Mouse (Mus musculus) midbrain, postnatal 0 days (tissue): Measurements from ENCODE around the gene Hist1h1t. TPM values are rescaled to one million over a fixed set of nuclear protein-coding genes. Genes with fewer than 3 reads are reported as not detected.
"Not testable (repeated sequence)": the region's sequence is repeated elsewhere in the genome, so short reads cannot be mapped to it uniquely, and the experiment has no call there.

Source experiments
- ATAC-seq: fragments of 200-750 bp; cut with Nextera tagmentation; 2 replicates; pipeline ENCODE4 v1.8.0; 2017; ENCODE audit warnings: moderate number of reproducible peaks, mild to moderate bottlenecking, moderate TSS enrichment, moderate library complexity; ENCODE audit not compliant: low FRiP score
- DNase-seq: peaks from one replicate; pipeline ENCODE4 v3.0.0-alpha.2; 2015; ENCODE audit warnings: low spot score
- H3K27ac ChIP-seq: fragments of 300-500 bp; sonication (generic); 2 replicates; pipeline ENCODE4 v1.5.1; 2014; ENCODE audit warnings: low read depth, mild to moderate bottlenecking, low read length, mixed read lengths
- H3K27me3 ChIP-seq: fragments of 300-500 bp; sonication (generic); 2 replicates; pipeline ENCODE4 v1.6.1; 2014; ENCODE audit warnings: low read length, control low read depth, mixed read lengths; ENCODE audit not compliant: insufficient read depth
- H3K36me3 ChIP-seq: fragments of 300-500 bp; sonication (generic); 2 replicates; pipeline ENCODE4 v1.6.1; 2014; ENCODE audit warnings: low read length, control low read depth, mixed read lengths; ENCODE audit not compliant: insufficient read depth
- H3K4me1 ChIP-seq: fragments of 300-500 bp; sonication (generic); 2 replicates; pipeline ENCODE4 v1.6.1; 2014; ENCODE audit warnings: mild to moderate bottlenecking, control low read depth, antibody characterized with exemption, low read length, mixed read lengths; ENCODE audit not compliant: insufficient read depth
- H3K4me2 ChIP-seq: fragments of 300-500 bp; sonication (generic); 2 replicates; pipeline ENCODE4 v1.6.1; 2014; ENCODE audit warnings: low read depth, mild to moderate bottlenecking, low read length, mixed read lengths; ENCODE audit not compliant: poor library complexity, severe bottlenecking
- H3K4me3 ChIP-seq: fragments of 300-500 bp; sonication (generic); 2 replicates; pipeline ENCODE4 v1.5.1; 2014; ENCODE audit warnings: low read depth, mild to moderate bottlenecking, low read length, moderate library complexity
- H3K9ac ChIP-seq: fragments of 300-500 bp; sonication (generic); replicated peaks from 2 replicates; pipeline ENCODE4 v1.6.1; 2014; ENCODE audit warnings: mild to moderate bottlenecking, low read length, moderate library complexity, mixed read lengths; ENCODE audit not compliant: poor library complexity, severe bottlenecking
- H3K9me3 ChIP-seq: fragments of 300-500 bp; sonication (generic); 2 replicates; pipeline ENCODE4 v1.6.1; 2016; ENCODE audit warnings: low read length, control low read depth
- CTCF ChIP-seq: IDR thresholded peaks from 2 replicates; pipeline ENCODE4 v1.5.1; 2016; ENCODE audit warnings: antibody characterized with exemption, mild to moderate bottlenecking
- WGBS: fragments of 180-500 bp; shearing (Covaris S2); extraction: QIAGEN DNeasy Blood & Tissue Kit; methylation state at CpG from one replicate; pipeline ENCODE4 v1.1.7; 2014; 5-methylcytosine and 5-hydroxymethylcytosine counted together
- polyA plus RNA-seq: library from polyadenylated mRNA; unstranded; fragments of >200 nt; fragmentation: Nextera tagmentation; extraction: Ambion mirVana; gene quantifications from 2 replicates; pipeline ENCODE4 v1.2.1, GENCODE M21; 2015
- total RNA-seq: library from RNA; depleted of rRNA; stranded (reverse); fragments of >200 nt; gene quantifications from 2 replicates; pipeline ENCODE4 v1.2.3, GENCODE M21; 2014

Hist1h1t gene
- total and polyA plus RNA-seq, 2 experiments from 2014 or later: 0.93 TPM; not detected in 1

DNA sequence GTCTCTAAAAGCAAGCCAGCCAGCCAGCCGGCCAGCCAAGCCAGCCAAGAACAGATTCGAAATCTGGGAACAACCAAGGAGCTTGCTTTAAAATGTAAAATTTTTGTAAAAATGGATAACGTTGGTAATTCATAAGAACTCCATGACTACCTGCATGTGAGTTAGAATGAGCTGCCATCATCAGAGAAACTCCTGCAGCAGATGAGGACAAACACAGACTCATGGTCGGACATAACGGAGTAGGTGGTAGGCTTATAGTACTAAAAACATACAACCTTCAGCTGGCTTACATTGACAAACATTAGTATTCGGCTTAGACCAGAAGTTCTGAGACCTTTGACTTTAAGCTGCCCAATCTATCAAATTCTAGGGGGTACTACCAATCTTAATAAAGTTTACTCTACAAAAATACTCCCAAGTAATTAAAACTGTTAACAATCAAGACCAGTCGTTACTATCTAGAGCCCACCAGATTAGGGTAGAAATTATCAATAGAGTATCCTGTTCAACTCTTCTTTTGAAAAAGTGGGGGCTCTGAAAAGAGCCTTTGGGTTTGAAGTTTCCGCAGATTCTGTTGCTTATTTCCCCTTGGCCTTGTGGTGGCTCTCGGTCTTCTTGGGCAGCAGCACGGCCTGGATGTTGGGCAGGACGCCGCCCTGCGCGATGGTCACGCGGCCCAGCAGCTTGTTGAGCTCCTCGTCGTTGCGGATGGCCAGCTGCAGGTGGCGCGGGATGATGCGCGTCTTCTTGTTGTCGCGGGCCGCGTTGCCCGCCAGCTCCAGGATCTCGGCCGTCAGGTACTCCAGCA, 12.5 kb upstream of the Hist1h1t start:
- H3K9ac ChIP-seq, H3K36me3 ChIP-seq, H3K27me3 ChIP-seq, H3K9me3 ChIP-seq, DNase-seq: not testable (repeated sequence)
- peak overlapping the region; percentile 84; the same call in 1 of the 2 replicates for H3K27ac ChIP-seq
- peak overlapping the region; percentile 45 for H3K4me3 ChIP-seq
- TF ChIP-seq CTCF: peak; percentile 24; the same call in 1 of the 2 replicates
- peak; percentile 81 for ATAC-seq
- peak overlapping the region; percentile 59 for H3K4me2 ChIP-seq
- peaks cover 10% of the 10 kb centered on the region; the same call in 1 of the 2 replicates for H3K4me1 ChIP-seq
- WGBS: 18% methylated on average over 12 of the region's 30 CpGs

- H3K9ac ChIP-seq: peak within 1 kb of the TSS; percentile 51; the same call in 1 of the 2 replicates
- no peaks in the 10 kb centered on the region for H3K36me3 ChIP-seq
- peak within 1 kb of the TSS; percentile 85 for H3K27ac ChIP-seq
- peak within 1 kb of the TSS; percentile 70 for H3K4me2 ChIP-seq
- WGBS: under 1% methylated on average over 26 of the region's 32 CpGs
- H3K9me3 ChIP-seq: no peaks in the 10 kb centered on the region
- TF ChIP-seq CTCF: no peak
- no peaks in the 10 kb centered on the region for H3K27me3 ChIP-seq
- peak within 1 kb of the TSS; percentile 45 for H3K4me3 ChIP-seq
- ATAC-seq: peak; percentile 98
- peaks cover 10% of the 10 kb centered on the region; the same call in 1 of the 2 replicates for H3K4me1 ChIP-seq
- peak; percentile 99 for DNase-seq
These were observed 11.8 kb upstream of the Hist1h1t start, which contains the start of the genes Hist1h2ac and Hist1h2bc for GRCm38 (mm10) chr13:23683755-23684281. Gene Hist1h2ac (minus strand): TSS chr13:23683948. Gene Hist1h2bc (plus strand): TSS chr13:23684199.

GRCm38 (mm10) chr13:23684295-23684945, 11.2 kb upstream of the Hist1h1t start:
- Histone ChIP-seq H3K4me3 (peak overlapping the region; percentile 45), H3K9ac (peak overlapping the region; percentile 51; the same call in 1 of the 2 replicates), H3K4me1 (peaks cover 10% of the 10 kb centered on the region; the same call in 1 of the 2 replicates), H3K4me2 (peak overlapping the region; percentile 70), H3K27ac (peak overlapping the region; percentile 85)
- not testable (repeated sequence) for H3K27me3 ChIP-seq, H3K9me3 ChIP-seq, H3K36me3 ChIP-seq
- 0% methylated on average over 11 of the region's 37 CpGs for WGBS
- DNase-seq: peak; percentile 92
- ATAC-seq: peak; percentile 45

DNA sequence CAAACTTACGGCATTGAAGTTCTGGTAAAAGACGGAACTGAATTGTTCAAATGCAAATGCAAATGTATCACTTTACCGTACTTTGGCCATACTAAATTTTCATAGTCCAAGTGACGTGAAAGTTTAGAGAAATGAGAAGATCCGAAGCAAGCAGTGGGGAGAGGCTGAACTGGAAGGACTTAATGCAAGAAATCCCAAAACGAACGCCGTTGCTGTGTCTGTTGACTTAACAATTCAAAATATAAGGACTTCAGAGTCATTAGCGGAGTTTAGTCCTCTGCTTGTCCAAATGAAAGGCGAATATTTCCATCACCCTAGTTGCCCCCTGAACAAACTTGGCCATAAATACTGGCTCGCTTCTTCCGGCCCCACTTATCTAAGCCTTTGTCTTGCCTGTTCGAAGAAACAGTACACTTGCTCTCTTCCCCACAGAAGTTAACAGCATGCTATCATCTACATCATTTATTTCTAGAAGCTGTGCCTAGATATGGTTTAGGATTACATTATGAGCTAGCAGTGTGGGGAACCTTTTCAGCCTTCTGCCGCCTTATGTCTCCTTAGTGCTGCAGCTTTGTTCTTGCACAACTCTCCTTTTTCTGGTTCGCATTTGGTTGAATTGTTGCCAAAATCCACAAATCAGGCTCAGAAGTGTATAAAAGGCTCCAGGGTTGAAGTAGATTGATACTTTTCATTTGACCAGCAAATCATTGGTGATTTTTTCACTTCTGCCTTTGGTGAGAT, 10.3 kb upstream of the Hist1h1t start:
- no peaks in the 10 kb centered on the region for H3K36me3 ChIP-seq
- WGBS: 6% methylated on average over 15 of the region's 15 CpGs
- DNase-seq: peak; percentile 15
- peak overlapping the region; percentile 45 for H3K4me3 ChIP-seq
- H3K9me3 ChIP-seq: no peaks in the 10 kb centered on the region
- H3K27ac ChIP-seq: peak overlapping the region; percentile 39; the same call in 1 of the 2 replicates
- TF ChIP-seq CTCF: no peak
- no peaks in the 10 kb centered on the region for H3K27me3 ChIP-seq
- H3K4me2 ChIP-seq: peak overlapping the region; percentile 70
- H3K9ac ChIP-seq: peak overlapping the region; percentile 44; the same call in 1 of the 2 replicates
- peaks cover 10% of the 10 kb centered on the region; the same call in 1 of the 2 replicates for H3K4me1 ChIP-seq
- no peak for ATAC-seq

DNA sequence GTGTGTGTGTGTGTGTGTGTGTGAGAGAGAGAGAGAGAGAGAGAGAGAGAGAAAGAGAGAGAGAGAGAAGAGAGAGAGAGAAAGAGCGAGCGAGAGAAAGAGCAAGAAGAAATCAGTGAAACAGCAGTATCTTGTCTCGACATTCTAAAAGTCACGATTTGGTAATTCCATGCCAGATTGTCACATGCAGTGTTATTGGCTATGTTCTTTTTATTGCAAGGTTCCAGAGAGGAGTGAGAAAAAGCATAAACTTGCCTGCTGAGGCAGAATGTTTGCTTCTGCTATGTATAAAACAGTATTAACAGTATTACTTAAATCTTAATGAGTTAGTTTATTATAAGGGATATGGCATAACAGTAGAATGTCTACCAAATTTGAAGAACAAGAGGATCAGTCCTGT, 9.6 kb upstream of the Hist1h1t start:
- peak overlapping the region; percentile 70 for H3K4me2 ChIP-seq
- peaks cover 10% of the 10 kb centered on the region; the same call in 1 of the 2 replicates for H3K4me1 ChIP-seq
- H3K9me3 ChIP-seq: no peaks in the 10 kb centered on the region
- no peak overlapping the region for H3K9ac ChIP-seq
- no peaks in the 10 kb centered on the region for H3K27me3 ChIP-seq
- no peak overlapping the region; the same call in 1 of the 2 replicates for H3K4me3 ChIP-seq
- TF ChIP-seq CTCF: no peak
- H3K36me3 ChIP-seq: no peaks in the 10 kb centered on the region
- no peak for DNase-seq
- 37% methylated on average over 4 of the region's 4 CpGs for WGBS
- no peak overlapping the region for H3K27ac ChIP-seq
- no peak for ATAC-seq
